Mouse (Mus musculus): Measurements from ENCODE around the gene Anapc15. TPM values are rescaled to one million over a fixed set of nuclear protein-coding genes. Genes with fewer than 3 reads are reported as not detected.
"Not testable (repeated sequence)": the region's sequence is repeated elsewhere in the genome, so short reads cannot be mapped to it uniquely, and the experiment has no call there.

The Anapc15 gene
- polyA plus RNA-seq, 1 experiment = 70.7 TPM

DNA sequence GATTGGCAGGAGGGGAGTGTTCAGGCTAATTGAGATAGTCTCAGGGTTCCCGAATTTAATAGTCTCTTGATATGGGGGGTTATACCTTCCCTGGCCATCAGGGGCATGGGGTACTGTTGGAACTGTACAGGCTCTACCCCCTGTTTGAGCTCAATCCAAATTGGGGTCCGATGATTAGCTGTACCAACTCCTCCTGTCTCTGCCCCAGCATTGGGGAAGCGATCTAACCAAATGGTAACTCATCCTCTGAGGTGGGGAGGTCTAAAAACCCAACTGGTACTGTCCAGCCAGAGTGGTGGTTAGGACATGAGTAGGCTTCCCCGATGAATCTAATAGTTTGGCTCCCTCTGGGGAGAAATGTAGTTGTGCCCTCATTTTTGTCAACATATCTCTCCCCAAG is 73.5 kb downstream of the Anapc15 start:
- Histone ChIP-seq H3K4me1 (ENCODE audit: control insufficient read depth, insufficient read depth, low read length) (no peaks in the 10 kb centered on the region), H3K9ac (ENCODE audit: low read depth, poor library complexity, severe bottlenecking) (no peak overlapping the region), H3K27me3 (ENCODE audit: control insufficient read depth, insufficient read depth, low read length, poor library complexity, severe bottlenecking) (no peaks in the 10 kb centered on the region), H3K27ac (ENCODE audit: insufficient read depth, low read length) (no peak overlapping the region), H3K36me3 (ENCODE audit: control insufficient read depth, insufficient read depth, low read length, poor library complexity, severe bottlenecking) (0 out of 2 replicates have a peak, but pooled peaks cover 6% of the 10 kb centered on the region), H3K4me3 (ENCODE audit: low read depth, low read length) (no peak overlapping the region), H3K9me3 (replicated peaks; ENCODE audit: control insufficient read depth, insufficient read depth, low read length, poor library complexity, severe bottlenecking) (no peaks in the 10 kb centered on the region)
- TF ChIP-seq POLR2A (IDR thresholded peaks at IDR 0.05; ENCODE audit: insufficient read depth, low read length) = no peak
- no peak for TF ChIP-seq EP300 (IDR thresholded peaks at IDR 0.05; ENCODE audit: insufficient read depth, low read depth, low read length)
- no peak for TF ChIP-seq CTCF (IDR thresholded peaks at IDR 0.05; ENCODE audit: low read depth, low read length)

DNA sequence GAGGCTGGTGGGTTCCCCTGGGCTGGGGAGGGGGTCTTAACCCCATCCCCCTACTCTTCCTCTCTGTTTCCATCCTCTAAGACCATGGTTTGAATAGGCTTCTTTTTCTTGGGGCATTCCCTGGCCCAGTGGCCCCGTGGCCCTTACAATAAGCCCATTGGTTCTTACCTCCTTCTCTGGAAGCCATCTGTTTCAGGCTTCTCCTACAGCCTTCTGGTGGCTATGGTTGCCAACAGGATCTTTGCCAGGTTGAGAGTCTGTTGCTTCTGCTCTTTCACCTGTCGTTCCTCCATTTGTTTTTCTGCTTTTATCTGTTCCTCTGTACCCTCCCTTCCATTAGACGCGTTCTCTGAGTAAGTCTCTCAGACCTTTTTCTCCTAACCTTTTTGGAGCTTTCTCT is 74.1 kb downstream of the Anapc15 start:
- TF ChIP-seq POLR2A (IDR thresholded peaks at IDR 0.05; ENCODE audit: insufficient read depth, low read length) (no peak), CTCF (IDR thresholded peaks at IDR 0.05; ENCODE audit: low read depth, low read length) (no peak), EP300 (IDR thresholded peaks at IDR 0.05; ENCODE audit: insufficient read depth, low read depth, low read length) (no peak)
- Histone ChIP-seq H3K4me3 (ENCODE audit: low read depth, low read length) (no peak overlapping the region), H3K27me3 (ENCODE audit: control insufficient read depth, insufficient read depth, low read length, poor library complexity, severe bottlenecking) (no peaks in the 10 kb centered on the region), H3K9ac (ENCODE audit: low read depth, poor library complexity, severe bottlenecking) (no peak overlapping the region), H3K9me3 (replicated peaks; ENCODE audit: control insufficient read depth, insufficient read depth, low read length, poor library complexity, severe bottlenecking) (no peaks in the 10 kb centered on the region), H3K4me1 (ENCODE audit: control insufficient read depth, insufficient read depth, low read length) (no peaks in the 10 kb centered on the region), H3K27ac (ENCODE audit: insufficient read depth, low read length) (no peak overlapping the region), H3K36me3 (ENCODE audit: control insufficient read depth, insufficient read depth, low read length, poor library complexity, severe bottlenecking) (0 out of 2 replicates have a peak, but pooled peaks cover 6% of the 10 kb centered on the region)

DNA sequence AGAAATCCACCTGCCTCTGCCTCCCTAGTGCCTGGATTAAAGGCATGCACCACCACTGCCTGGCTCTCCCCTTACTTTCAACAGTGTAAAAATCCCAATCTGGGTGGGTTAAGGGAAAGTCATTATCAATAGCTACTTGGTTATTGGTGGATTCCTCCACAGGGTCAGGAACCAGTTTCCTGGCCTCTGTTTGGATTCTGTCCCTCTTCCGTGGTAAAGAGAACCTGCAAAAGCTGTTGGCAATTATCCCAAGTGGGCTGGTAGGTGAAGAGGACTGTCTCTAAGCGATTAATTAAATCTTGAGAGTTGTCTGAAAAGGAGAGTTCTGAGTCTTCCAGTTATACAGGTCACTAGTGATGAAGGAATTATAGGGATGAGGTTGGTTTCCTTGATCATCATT is 74.8 kb downstream of the Anapc15 start:
- Histone ChIP-seq H3K4me1 (ENCODE audit: control insufficient read depth, insufficient read depth, low read length) (no peaks in the 10 kb centered on the region), H3K27me3 (ENCODE audit: control insufficient read depth, insufficient read depth, low read length, poor library complexity, severe bottlenecking) (no peaks in the 10 kb centered on the region), H3K9me3 (replicated peaks; ENCODE audit: control insufficient read depth, insufficient read depth, low read length, poor library complexity, severe bottlenecking) (no peaks in the 10 kb centered on the region), H3K4me3 (ENCODE audit: low read depth, low read length) (no peak overlapping the region), H3K36me3 (ENCODE audit: control insufficient read depth, insufficient read depth, low read length, poor library complexity, severe bottlenecking) (0 out of 2 replicates have a peak, but pooled peaks cover 6% of the 10 kb centered on the region), H3K9ac (ENCODE audit: low read depth, poor library complexity, severe bottlenecking) (no peak overlapping the region), H3K27ac (ENCODE audit: insufficient read depth, low read length) (no peak overlapping the region)
- TF ChIP-seq EP300 (IDR thresholded peaks at IDR 0.05; ENCODE audit: insufficient read depth, low read depth, low read length) (no peak), CTCF (IDR thresholded peaks at IDR 0.05; ENCODE audit: low read depth, low read length) (no peak), POLR2A (IDR thresholded peaks at IDR 0.05; ENCODE audit: insufficient read depth, low read length) (no peak)

DNA sequence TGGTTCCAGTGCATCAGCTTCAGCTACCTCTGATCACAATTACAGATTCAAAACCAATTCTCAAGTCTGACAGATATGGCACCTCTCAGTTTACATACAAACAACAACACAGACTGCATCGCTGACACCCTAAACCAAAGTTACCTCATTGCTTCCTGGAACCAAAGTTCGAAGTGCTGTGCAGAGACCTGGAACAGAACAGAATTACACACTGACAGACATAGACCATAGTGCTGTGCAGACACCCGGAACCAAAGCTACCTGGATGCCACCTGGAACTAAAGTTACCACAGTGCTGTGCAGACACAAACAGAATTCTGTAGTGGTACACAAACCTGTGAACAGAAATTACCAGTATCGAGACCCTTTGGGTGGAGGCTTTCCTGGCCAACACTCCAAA is 76.2 kb downstream of the Anapc15 start:
- Histone ChIP-seq H3K4me3 (ENCODE audit: low read depth, low read length) (no peak overlapping the region), H3K9me3 (replicated peaks; ENCODE audit: control insufficient read depth, insufficient read depth, low read length, poor library complexity, severe bottlenecking) (no peaks in the 10 kb centered on the region), H3K4me1 (ENCODE audit: control insufficient read depth, insufficient read depth, low read length) (no peaks in the 10 kb centered on the region), H3K36me3 (ENCODE audit: control insufficient read depth, insufficient read depth, low read length, poor library complexity, severe bottlenecking) (0 out of 2 replicates have a peak, but pooled peaks cover 6% of the 10 kb centered on the region), H3K9ac (ENCODE audit: low read depth, poor library complexity, severe bottlenecking) (no peak overlapping the region), H3K27ac (ENCODE audit: insufficient read depth, low read length) (no peak overlapping the region), H3K27me3 (ENCODE audit: control insufficient read depth, insufficient read depth, low read length, poor library complexity, severe bottlenecking) (no peaks in the 10 kb centered on the region)
- TF ChIP-seq EP300 (IDR thresholded peaks at IDR 0.05; ENCODE audit: insufficient read depth, low read depth, low read length) = no peak
- TF ChIP-seq CTCF (IDR thresholded peaks at IDR 0.05; ENCODE audit: low read depth, low read length) = no peak
- TF ChIP-seq POLR2A (IDR thresholded peaks at IDR 0.05; ENCODE audit: insufficient read depth, low read length) = no peak

DNA sequence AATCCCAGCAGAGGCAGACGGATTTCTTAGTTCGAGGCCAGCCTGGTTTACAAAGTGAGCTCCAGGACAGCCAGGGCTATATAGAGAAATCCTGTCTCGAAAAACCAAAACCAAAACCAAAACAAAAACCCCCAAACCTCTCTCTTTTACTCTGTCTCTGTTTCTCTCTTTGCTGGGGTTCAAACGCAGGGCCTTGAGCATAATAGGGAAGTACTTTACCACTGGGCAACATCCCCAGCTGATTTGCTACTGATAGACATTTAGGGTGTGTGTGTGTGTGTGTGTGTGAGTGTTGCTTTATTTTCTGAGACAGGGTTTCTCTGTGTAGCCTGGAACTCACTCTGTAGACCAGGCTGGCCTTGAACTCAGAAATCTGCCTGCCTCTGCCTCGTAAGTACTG is 85.5 kb downstream of the Anapc15 start:
- H3K4me1 ChIP-seq (ENCODE audit: control insufficient read depth, insufficient read depth, low read length); H3K27ac ChIP-seq (ENCODE audit: insufficient read depth, low read length); H3K4me3 ChIP-seq (ENCODE audit: low read depth, low read length); H3K36me3 ChIP-seq (ENCODE audit: control insufficient read depth, insufficient read depth, low read length, poor library complexity, severe bottlenecking); H3K27me3 ChIP-seq (ENCODE audit: control insufficient read depth, insufficient read depth, low read length, poor library complexity, severe bottlenecking); H3K9me3 ChIP-seq (replicated peaks; ENCODE audit: control insufficient read depth, insufficient read depth, low read length, poor library complexity, severe bottlenecking); H3K9ac ChIP-seq (ENCODE audit: low read depth, poor library complexity, severe bottlenecking): not testable (repeated sequence)

Other genes starting within 250 kb of the Anapc15 start
- 55.0 and 58.9 TPM in 2 replicates for gene Clpb, start 200.1 kb upstream of the Anapc15 start, polyA plus RNA-seq (2011; ENCODE audit: insufficient read depth, insufficient read length, low read depth, missing spikeins)
- gene Phox2a, start 45.4 kb upstream of the Anapc15 start, polyA plus RNA-seq (2011; ENCODE audit: insufficient read depth, insufficient read length, low read depth, missing spikeins) = 6.5 and 9.6 TPM in 2 replicates
- gene Inppl1, start 25.5 kb upstream of the Anapc15 start, polyA plus RNA-seq (2011; ENCODE audit: insufficient read depth, insufficient read length, low read depth, missing spikeins) = 64.0 and 67.9 TPM in 2 replicates
- 1.2 TPM in 2 replicates for gene Folr2, start 6.5 kb upstream of the Anapc15 start, polyA plus RNA-seq (2011; ENCODE audit: insufficient read depth, insufficient read length, low read depth, missing spikeins)
- 54.6 and 59.8 TPM in 2 replicates for gene Folr1, start 7.1 kb downstream of the Anapc15 start, polyA plus RNA-seq (2011; ENCODE audit: insufficient read depth, insufficient read length, low read depth, missing spikeins)
- gene Lamtor1, start 42.2 kb downstream of the Anapc15 start, polyA plus RNA-seq (2011; ENCODE audit: insufficient read depth, insufficient read length, low read depth, missing spikeins) = 80.9 and 85.9 TPM in 2 replicates
- not detected in 2 replicates for gene Tomt, start 42.6 kb downstream of the Anapc15 start, polyA plus RNA-seq (2011; ENCODE audit: insufficient read depth, insufficient read length, low read depth, missing spikeins)
- gene Lrrc51, start 70.2 kb downstream of the Anapc15 start, polyA plus RNA-seq (2011; ENCODE audit: insufficient read depth, insufficient read length, low read depth, missing spikeins) = 6.7 and 7.5 TPM in 2 replicates
- 160 and 170 TPM in 2 replicates for gene Numa1, start 70.4 kb downstream of the Anapc15 start, polyA plus RNA-seq (2011; ENCODE audit: insufficient read depth, insufficient read length, low read depth, missing spikeins)
- 6.3 TPM in 2 replicates for gene Il18bp, start 155.0 kb downstream of the Anapc15 start, polyA plus RNA-seq (2011; ENCODE audit: insufficient read depth, insufficient read length, low read depth, missing spikeins)
- 21.9 and 27.1 TPM in 2 replicates for gene Rnf121, start 201.8 kb downstream of the Anapc15 start, polyA plus RNA-seq (2011; ENCODE audit: insufficient read depth, insufficient read length, low read depth, missing spikeins)
- gene Xndc1, start 201.8 kb downstream of the Anapc15 start, polyA plus RNA-seq (2011; ENCODE audit: insufficient read depth, insufficient read length, low read depth, missing spikeins) = 43.9 and 54.2 TPM in 2 replicates
- gene Xntrpc, start 202.0 kb downstream of the Anapc15 start, polyA plus RNA-seq (2011; ENCODE audit: insufficient read depth, insufficient read length, low read depth, missing spikeins) = 0.76 and 1.3 TPM in 2 replicates
- not detected in 2 replicates for gene Trpc2, start 219.4 kb downstream of the Anapc15 start, polyA plus RNA-seq (2011; ENCODE audit: insufficient read depth, insufficient read length, low read depth, missing spikeins)
- gene Art1, start 238.0 kb downstream of the Anapc15 start, polyA plus RNA-seq (2011; ENCODE audit: insufficient read depth, insufficient read length, low read depth, missing spikeins) = 0.94 and 0.99 TPM in 2 replicates
- 2.7 and 3.7 TPM in 2 replicates for gene Art5, start 245.8 kb downstream of the Anapc15 start, polyA plus RNA-seq (2011; ENCODE audit: insufficient read depth, insufficient read length, low read depth, missing spikeins)

All from ES-Bruce4 (cell line).